Mouse (Mus musculus) erythroblast, embryonic 14.5 days (primary cell): ENCODE measurements around the gene Tmod2.

Source experiments
- GATA1 ChIP-seq: IDR thresholded peaks from 2 replicates; pipeline ENCODE4 v1.6.1; 2012; ENCODE audit warnings: low read length, inconsistent platforms, mixed read lengths
- TAL1 ChIP-seq: IDR thresholded peaks from 3 replicates; pipeline ENCODE4 v1.6.1; 2012; ENCODE audit warnings: low read length, inconsistent platforms, mixed read lengths

DNA sequence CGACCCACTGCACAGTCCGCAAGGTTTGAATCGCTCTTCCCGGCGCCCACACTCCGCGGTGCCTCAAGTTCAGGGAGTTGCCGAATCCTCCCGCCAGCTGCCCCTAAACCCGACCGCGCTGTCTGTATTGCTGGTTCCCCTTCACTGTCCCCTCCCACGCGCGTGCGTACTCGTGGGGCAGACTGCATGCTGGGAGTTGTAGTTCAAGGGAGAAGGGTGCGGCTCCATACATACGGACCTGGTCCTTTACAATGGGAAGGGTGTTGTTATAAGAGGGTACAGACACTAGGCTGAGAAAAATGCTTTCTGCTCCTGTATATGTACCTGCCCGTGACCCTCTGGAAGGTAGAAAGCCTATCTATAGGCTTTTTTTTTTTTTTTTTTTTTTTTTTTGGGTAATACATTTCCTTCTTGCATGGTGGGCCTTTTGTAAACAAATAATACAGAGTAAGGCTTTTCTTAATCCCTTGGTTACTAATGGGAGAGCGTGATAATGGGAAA is 51.6 kb downstream of the Tmod2 start, which contains the start of gene Tmod3:
- TF ChIP-seq GATA1 (no peak), TAL1 (no peak)
